Mouse (Mus musculus) kidney, adult 2 months (tissue): ENCODE measurements around the gene Kctd10.

Experiments
- CTCF ChIP-seq: fragments of 200-500 bp; conservative IDR thresholded peaks from 2 replicates; pipeline ENCODE4 v1.5.1; 2011; ENCODE audit warnings: low read depth, mild to moderate bottlenecking, control low read depth, low read length, moderate library complexity, mixed read lengths; ENCODE audit not compliant: insufficient read depth, insufficient read length
- POLR2A ChIP-seq: fragments of 200-500 bp; IDR thresholded peaks from one replicate; pipeline ENCODE4 v1.6.1; 2011; ENCODE audit warnings: low read depth, low read length, control low read depth

- TF ChIP-seq CTCF: no peak
- no peak for TF ChIP-seq POLR2A
Measured at GRCm38 (mm10) chr5:114358833-114359232, 21.5 kb downstream of the Kctd10 start.
